Mouse (Mus musculus) E14TG2a.4 (cell line): Measurements from ENCODE around the gene Dysf.

ENCODE experiments used
- H3K27me3 ChIP-seq: 2 replicates; pipeline ENCODE4 v1.6.1; 2014; ENCODE audit warnings: low read length, control low read depth; ENCODE audit not compliant: insufficient read depth
- H3K36me3 ChIP-seq: 2 replicates; pipeline ENCODE4 v1.6.1; 2014; ENCODE audit warnings: low read length, control low read depth; ENCODE audit not compliant: insufficient read depth
- H3K4me1 ChIP-seq: replicated peaks from 2 replicates; pipeline ENCODE4 v1.6.1; 2014; ENCODE audit warnings: low read depth, low read length, control low read depth
- H3K4me3 ChIP-seq: replicated peaks from 2 replicates; pipeline ENCODE4 v1.5.1; 2014; ENCODE audit warnings: mild to moderate bottlenecking, low read length
- H3K9me3 ChIP-seq: 2 replicates; pipeline ENCODE4 v1.6.1; 2014; ENCODE audit warnings: low read length, control low read depth
- CTCF ChIP-seq: conservative IDR thresholded peaks from 2 replicates; pipeline ENCODE4 v1.5.1; 2014; ENCODE audit warnings: low read length
- NANOG ChIP-seq: IDR thresholded peaks from 2 replicates; pipeline ENCODE4 v1.6.1; 2014; ENCODE audit warnings: borderline replicate concordance, low read length, mixed read lengths
- POU5F1 ChIP-seq: IDR thresholded peaks from 2 replicates; pipeline ENCODE4 v1.6.1; 2014; ENCODE audit warnings: low read length, borderline replicate concordance

The Dysf gene

GRCm38 (mm10) chr6:84057216-84057615, 48.8 kb downstream of the Dysf start:
- H3K9me3 ChIP-seq = no peaks in the 10 kb centered on the region
- TF ChIP-seq CTCF (no peak), NANOG (no peak), POU5F1 (no peak)
- H3K4me1 ChIP-seq = peaks cover 83% of the 10 kb centered on the region
- no peaks in the 10 kb centered on the region for H3K36me3 ChIP-seq
- no peaks in the 10 kb centered on the region for H3K27me3 ChIP-seq
- no peak overlapping the region for H3K4me3 ChIP-seq

GRCm38 (mm10) chr6:84058671-84059141, 50.3 kb downstream of the Dysf start:
- Histone ChIP-seq H3K27me3 (no peaks in the 10 kb centered on the region), H3K9me3 (no peaks in the 10 kb centered on the region), H3K4me1 (peaks cover 83% of the 10 kb centered on the region), H3K4me3 (no peak overlapping the region), H3K36me3 (no peaks in the 10 kb centered on the region)
- TF ChIP-seq POU5F1 (no peak), CTCF (no peak), NANOG (no peak)

- Histone ChIP-seq H3K4me1 (peaks cover 83% of the 10 kb centered on the region), H3K9me3 (no peaks in the 10 kb centered on the region), H3K36me3 (no peaks in the 10 kb centered on the region), H3K4me3 (0 out of 2 replicates have a peak overlapping the region, but pooled peaks have one; percentile 32), H3K27me3 (no peaks in the 10 kb centered on the region)
- no peak for TF ChIP-seq NANOG
- TF ChIP-seq CTCF = no peak
- TF ChIP-seq POU5F1 = no peak
Observed at GRCm38 (mm10) chr6:84059771-84060414, 51.5 kb downstream of the Dysf start.

- no peaks in the 10 kb centered on the region for H3K36me3 ChIP-seq
- TF ChIP-seq POU5F1 (no peak), CTCF (peak; percentile 88), NANOG (no peak)
- no peaks in the 10 kb centered on the region for H3K27me3 ChIP-seq
- peaks cover 88% of the 10 kb centered on the region for H3K4me1 ChIP-seq
- H3K4me3 ChIP-seq = no peak overlapping the region
- H3K9me3 ChIP-seq = no peaks in the 10 kb centered on the region
Observed at GRCm38 (mm10) chr6:84061328-84061727, 52.9 kb downstream of the Dysf start.

- TF ChIP-seq CTCF = no peak
- no peak for TF ChIP-seq POU5F1
- no peak for TF ChIP-seq NANOG
- Histone ChIP-seq H3K27me3 (no peaks in the 10 kb centered on the region), H3K36me3 (no peaks in the 10 kb centered on the region), H3K9me3 (no peaks in the 10 kb centered on the region), H3K4me3 (no peak overlapping the region), H3K4me1 (peaks cover 92% of the 10 kb centered on the region)
Observed at GRCm38 (mm10) chr6:84062541-84062940, 54.2 kb downstream of the Dysf start.

- Histone ChIP-seq H3K27me3 (peaks cover 7% of the 10 kb centered on the region; the same call in 1 of the 2 replicates), H3K9me3 (no peaks in the 10 kb centered on the region), H3K4me3 (no peak overlapping the region), H3K36me3 (no peaks in the 10 kb centered on the region), H3K4me1 (peaks cover 80% of the 10 kb centered on the region)
- no peak for TF ChIP-seq CTCF
- TF ChIP-seq POU5F1 = no peak
- TF ChIP-seq NANOG = no peak
Observed at GRCm38 (mm10) chr6:84068236-84068635, 59.8 kb downstream of the Dysf start.

- H3K27me3 ChIP-seq = peaks cover 7% of the 10 kb centered on the region; the same call in 1 of the 2 replicates
- H3K9me3 ChIP-seq = no peaks in the 10 kb centered on the region
- TF ChIP-seq NANOG (no peak), CTCF (no peak), POU5F1 (no peak)
- H3K4me3 ChIP-seq = no peak overlapping the region
- peaks cover 62% of the 10 kb centered on the region for H3K4me1 ChIP-seq
- no peaks in the 10 kb centered on the region for H3K36me3 ChIP-seq
Observed at GRCm38 (mm10) chr6:84070251-84070650, 61.9 kb downstream of the Dysf start.

- no peak overlapping the region for H3K4me3 ChIP-seq
- peaks cover 45% of the 10 kb centered on the region for H3K4me1 ChIP-seq
- TF ChIP-seq POU5F1 (no peak), CTCF (peak; percentile 74)
- H3K9me3 ChIP-seq = no peaks in the 10 kb centered on the region
- no peaks in the 10 kb centered on the region for H3K36me3 ChIP-seq
- H3K27me3 ChIP-seq = peaks cover 7% of the 10 kb centered on the region; the same call in 1 of the 2 replicates
Observed at GRCm38 (mm10) chr6:84072574-84072973, 64.2 kb downstream of the Dysf start.

- Histone ChIP-seq H3K4me3 (no peak overlapping the region), H3K36me3 (no peaks in the 10 kb centered on the region), H3K27me3 (no peaks in the 10 kb centered on the region), H3K4me1 (peaks cover 13% of the 10 kb centered on the region), H3K9me3 (no peaks in the 10 kb centered on the region)
- TF ChIP-seq CTCF (peak; percentile 51), NANOG (no peak)
Observed at GRCm38 (mm10) chr6:84078172-84078571, 69.8 kb downstream of the Dysf start.
